Mouse (Mus musculus): ENCODE data around the gene Acox3. TPM values are rescaled to one million over a fixed set of nuclear protein-coding genes. Genes with fewer than 3 reads are reported as not detected.

Gene Acox3
- total RNA-seq, 2 experiments from 2014 or later = 24.6 to 34.6 TPM

DNA sequence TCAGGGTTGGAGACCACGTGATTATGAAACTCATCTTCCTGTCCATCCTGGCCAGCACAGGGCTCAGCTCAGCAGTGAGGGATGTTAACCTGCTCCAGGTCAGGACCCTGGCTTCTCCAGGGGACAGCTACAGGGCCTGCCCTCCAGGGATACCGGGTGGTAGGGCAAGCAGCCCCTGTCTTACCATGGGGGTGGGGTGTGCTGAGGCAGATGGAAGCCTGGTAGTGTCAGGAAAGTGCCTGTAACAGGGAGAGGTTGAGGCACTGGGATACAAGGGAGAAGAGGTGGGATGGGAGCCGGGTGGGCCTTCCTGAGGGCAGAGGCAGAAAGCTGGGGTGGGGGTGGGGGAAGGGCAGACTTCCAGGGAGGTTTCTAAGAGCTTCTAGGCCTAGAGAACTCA lies 69.5 kb downstream of the Acox3 start:
- Histone ChIP-seq H3K27ac (no peak overlapping the region), H3K4me3 (no peak overlapping the region)
- no peak for TF ChIP-seq CTCF (conservative IDR thresholded peaks at IDR 0.05)
- no peak for DNase-seq (ENCODE audit: low spot score in 2 of 2)

- no peak for DNase-seq (ENCODE audit: low spot score in 2 of 2)
- Histone ChIP-seq H3K27ac (no peak overlapping the region), H3K4me3 (no peak overlapping the region)
- TF ChIP-seq CTCF (conservative IDR thresholded peaks at IDR 0.05) = no peak
Observed at GRCm38 (mm10) chr5:35652872-35653271, 70.0 kb downstream of the Acox3 start.

- Histone ChIP-seq H3K27ac (no peak overlapping the region), H3K4me3 (no peak overlapping the region)
- no peak for TF ChIP-seq CTCF (conservative IDR thresholded peaks at IDR 0.05)
- DNase-seq (ENCODE audit: low spot score in 2 of 2) = no peak
Observed at GRCm38 (mm10) chr5:35653743-35654395, 71.0 kb downstream of the Acox3 start.

DNA sequence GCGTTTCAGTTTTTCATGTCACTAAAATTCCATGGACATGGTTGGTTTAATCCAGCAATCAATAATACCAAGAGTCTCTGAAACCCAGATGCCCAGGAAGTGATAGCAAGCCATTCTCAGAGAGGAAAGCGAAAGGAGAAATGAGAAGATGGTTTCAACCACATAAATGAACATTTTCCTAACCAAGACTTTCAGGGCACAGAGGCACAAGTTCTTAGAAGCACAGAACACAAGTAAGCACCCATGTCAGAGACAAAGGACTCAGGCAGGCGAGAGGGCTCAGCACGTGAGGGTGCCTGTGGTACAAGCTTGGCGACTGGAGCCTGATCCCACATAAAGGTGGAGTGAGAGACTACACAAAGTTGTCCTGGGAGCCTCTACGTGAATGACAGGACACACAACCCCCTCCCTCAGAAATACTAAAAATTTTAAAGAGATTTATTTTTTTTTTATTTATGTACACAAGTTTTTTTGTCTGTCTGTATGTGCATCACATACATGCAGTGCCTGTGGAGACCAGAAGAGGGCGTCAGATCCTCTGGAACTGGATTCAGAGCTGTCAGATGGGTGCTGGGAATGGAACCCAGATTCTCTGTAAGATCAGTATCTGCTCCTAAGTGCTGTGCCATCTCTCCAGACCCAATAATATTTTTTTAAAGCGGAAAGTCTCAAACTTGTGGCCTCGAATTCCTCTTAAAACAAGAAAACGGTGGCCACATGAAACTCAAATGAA lies 73.1 kb downstream of the Acox3 start:
- no peak for DNase-seq (ENCODE audit: low spot score in 2 of 2)
- TF ChIP-seq CTCF (conservative IDR thresholded peaks at IDR 0.05) = peak; percentile 39; the same call in 1 of the 2 replicates
- H3K4me3 ChIP-seq = no peak overlapping the region
- H3K27ac ChIP-seq = no peak overlapping the region

DNA sequence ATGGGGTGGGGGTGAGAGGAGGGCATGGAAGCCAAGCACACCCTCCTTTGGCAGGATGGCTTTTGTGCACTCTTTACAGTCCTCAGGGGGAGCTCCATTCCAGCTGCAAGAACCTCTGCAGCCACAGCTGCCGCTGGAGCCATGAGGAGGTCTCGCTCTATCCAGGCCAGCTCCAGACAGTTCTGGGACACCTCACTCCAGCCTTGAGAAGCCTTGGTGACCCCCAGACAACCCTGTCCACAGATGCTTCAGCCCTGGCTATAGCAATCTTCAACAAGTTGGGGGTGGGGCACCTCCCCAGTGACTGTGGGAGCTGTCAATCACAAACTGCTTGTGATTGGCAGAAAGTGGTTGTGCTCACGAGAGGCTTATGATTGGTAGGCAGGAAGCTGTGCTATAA lies 76.7 kb downstream of the Acox3 start:
- Histone ChIP-seq H3K4me3 (no peak overlapping the region), H3K27ac (no peak overlapping the region)
- no peak for TF ChIP-seq CTCF (conservative IDR thresholded peaks at IDR 0.05)
- DNase-seq (ENCODE audit: low spot score in 2 of 2) = no peak

- no peak for TF ChIP-seq CTCF (conservative IDR thresholded peaks at IDR 0.05)
- no peak for DNase-seq (ENCODE audit: low spot score in 2 of 2)
- H3K27ac ChIP-seq = no peak overlapping the region
- no peak overlapping the region for H3K4me3 ChIP-seq
Observed at GRCm38 (mm10) chr5:35661210-35661609, 78.4 kb downstream of the Acox3 start.

- no peak overlapping the region for H3K4me3 ChIP-seq
- no peak for DNase-seq (ENCODE audit: low spot score in 2 of 2)
- no peak overlapping the region for H3K27ac ChIP-seq
- TF ChIP-seq CTCF (conservative IDR thresholded peaks at IDR 0.05) = 0 out of 2 replicates have a peak, but pooled peaks have one; percentile 19
Observed at GRCm38 (mm10) chr5:35662021-35662545, 79.2 kb downstream of the Acox3 start.

Other genes starting within 250 kb of the Acox3 start
- gene Hmx1, start 193.9 kb upstream of the Acox3 start, total RNA-seq (2021) = not detected
- not detected for gene Cpz, start 57.3 kb upstream of the Acox3 start, total RNA-seq (2021)
- gene Trmt44, start 8.0 kb upstream of the Acox3 start, total RNA-seq (2021) = 1 to 10 TPM; 8.4 to 8.5 TPM
- 1 to 10 TPM; 5.5 to 5.6 TPM for gene Htra3, start 96.7 kb downstream of the Acox3 start, total RNA-seq (2021)
- 1 to 10 TPM; 1.7 to 2.4 TPM for gene Sh3tc1, start 156.9 kb downstream of the Acox3 start, total RNA-seq (2021)
- gene Ablim2, start 174.8 kb downstream of the Acox3 start, total RNA-seq (2021) = 100 to 1,000 TPM; 133 to 163 TPM

All from layer of hippocampus, adult 2 months (tissue).